Mouse (Mus musculus): ENCODE measurements around the gene Tfdp1. TPM values are rescaled to one million over a fixed set of nuclear protein-coding genes. Genes with fewer than 3 reads are reported as not detected.

Gene Tfdp1
- 10 to 100 TPM; 21.5 to 24.0 TPM for total RNA-seq (2023)

GRCm38 (mm10) chr8:13338255-13338860 lies at the start of gene Tfdp1:
Tfdp1 (plus strand) TSS chr8:13338751.

GRCm38 (mm10) chr8:13396725-13397124 lies 58.2 kb downstream of the Tfdp1 start, which contains the start of gene Atp4b:
Atp4b (minus strand) TSS chr8:13396825.

GRCm38 (mm10) chr8:13404666-13405131 lies 66.1 kb downstream of the Tfdp1 start, which contains the start of gene Grk1:
Grk1 (plus strand) TSS chr8:13405081.

Other genes starting within 250 kb of the Tfdp1 start
- 10 to 100 TPM; 35.5 to 38.6 TPM for gene Pcid2, start 233.3 kb upstream of the Tfdp1 start, total RNA-seq (2023)
- 10 to 100 TPM; 50.5 to 70.9 TPM for gene Cul4a, start 233.1 kb upstream of the Tfdp1 start, total RNA-seq (2023)
- 100 to 1,000 TPM; 127 to 133 TPM for gene Lamp1, start 179.6 kb upstream of the Tfdp1 start, total RNA-seq (2023)
- gene Grtp1, start 138.1 kb upstream of the Tfdp1 start, total RNA-seq (2023) = not detected
- gene Adprhl1, start 84.6 kb upstream of the Tfdp1 start, total RNA-seq (2023) = not detected
- gene Dcun1d2, start 50.6 kb upstream of the Tfdp1 start, total RNA-seq (2023) = 10 to 100 TPM; 15.5 to 16.7 TPM
- 10 to 100 TPM; 16.1 to 23.5 TPM for gene Tmco3, start 50.6 kb upstream of the Tfdp1 start, total RNA-seq (2023)
- gene Atp4b, start 58.1 kb downstream of the Tfdp1 start, total RNA-seq (2023) = not detected
- not detected for gene Grk1, start 66.3 kb downstream of the Tfdp1 start, total RNA-seq (2023)
- gene Tmem255b, start 96.4 kb downstream of the Tfdp1 start, total RNA-seq (2023) = not detected
- gene Gas6, start 155.7 kb downstream of the Tfdp1 start, total RNA-seq (2023) = not detected
- gene 1700029H14Rik, start 223.7 kb downstream of the Tfdp1 start, total RNA-seq (2023) = 10 to 100 TPM in 1 of 2 experiments, 1 to 10 TPM in 1; 7.7 to 10.6 TPM

All from B cell, adult 67 days (primary cell).